Mouse (Mus musculus) liver, postnatal 0 days (tissue): ENCODE results near the gene Gm49387.

Experiments used
- CTCF ChIP-seq: sonication (generic); IDR thresholded peaks from 2 replicates; pipeline ENCODE4 v1.5.1; 2016; ENCODE audit warnings: antibody characterized with exemption, low read depth
- EP300 ChIP-seq: IDR thresholded peaks from 2 replicates; pipeline ENCODE4 v1.6.1; 2016; ENCODE audit warnings: antibody characterized with exemption, low read depth, mild to moderate bottlenecking

GRCm38 (mm10) chr14:31596408-31596807 lies 44.3 kb downstream of the Gm49387 start:
- TF ChIP-seq CTCF, result no peak
- no peak for TF ChIP-seq EP300
